Mouse (Mus musculus): Measurements from ENCODE around the gene Mindy1.

Mindy1 gene

GRCm38 (mm10) chr3:95281216-95282126 lies at the start of gene Mindy1, which contains the start of gene Prune1:
Gene Mindy1 (plus strand): TSS chr3:95281345.
Gene Prune1 (minus strand): TSS chr3:95282076.
- DNase-seq (ENCODE audit: low read depth, low spot score), result peak; percentile 98

GRCm38 (mm10) chr3:95232771-95233170 lies 48.4 kb upstream of the Mindy1 start:
- DNase-seq (ENCODE audit: low read depth, low spot score), result no peak

GRCm38 (mm10) chr3:95233303-95233980 lies 47.7 kb upstream of the Mindy1 start:
- DNase-seq (ENCODE audit: low read depth, low spot score), result no peak

- DNase-seq (ENCODE audit: low read depth, low spot score), result no peak
Measured at GRCm38 (mm10) chr3:95235386-95236301, 45.5 kb upstream of the Mindy1 start.

- no peak for DNase-seq (ENCODE audit: low read depth, low spot score)
Measured at GRCm38 (mm10) chr3:95237541-95238099, 43.5 kb upstream of the Mindy1 start.

GRCm38 (mm10) chr3:95239022-95239421 lies 42.1 kb upstream of the Mindy1 start:
- no peak for DNase-seq (ENCODE audit: low read depth, low spot score)

GRCm38 (mm10) chr3:95239971-95240370 lies 41.2 kb upstream of the Mindy1 start:
- DNase-seq (ENCODE audit: low read depth, low spot score), result no peak

- DNase-seq (ENCODE audit: low read depth, low spot score), result no peak
Measured at GRCm38 (mm10) chr3:95240900-95241299, 40.2 kb upstream of the Mindy1 start.

GRCm38 (mm10) chr3:95241498-95241897 lies 39.6 kb upstream of the Mindy1 start, which contains the start of gene Gm128:
Gene Gm128 (minus strand): TSS chr3:95241598.
- no peak for DNase-seq (ENCODE audit: low read depth, low spot score)

- DNase-seq (ENCODE audit: low read depth, low spot score), result no peak
Measured at GRCm38 (mm10) chr3:95243086-95243485, 38.1 kb upstream of the Mindy1 start.

GRCm38 (mm10) chr3:95246465-95247231 lies 34.5 kb upstream of the Mindy1 start:
- no peak for DNase-seq (ENCODE audit: low read depth, low spot score)

GRCm38 (mm10) chr3:95247660-95248336 lies 33.3 kb upstream of the Mindy1 start:
- no peak for DNase-seq (ENCODE audit: low read depth, low spot score)

GRCm38 (mm10) chr3:95250361-95250760 lies 30.8 kb upstream of the Mindy1 start:
- no peak for DNase-seq (ENCODE audit: low read depth, low spot score)

GRCm38 (mm10) chr3:95250783-95251424 lies 30.2 kb upstream of the Mindy1 start, which contains the start of gene Bnipl:
Gene Bnipl (minus strand): TSS chr3:95251193.
- DNase-seq (ENCODE audit: low read depth, low spot score), result no peak

GRCm38 (mm10) chr3:95256931-95257330 lies 24.2 kb upstream of the Mindy1 start:
- no peak for DNase-seq (ENCODE audit: low read depth, low spot score)

- no peak for DNase-seq (ENCODE audit: low read depth, low spot score)
Measured at GRCm38 (mm10) chr3:95261975-95262374, 19.2 kb upstream of the Mindy1 start.

GRCm38 (mm10) chr3:95263089-95263739 lies 17.9 kb upstream of the Mindy1 start:
- DNase-seq (ENCODE audit: low read depth, low spot score), result no peak

GRCm38 (mm10) chr3:95264724-95265123 lies 16.4 kb upstream of the Mindy1 start:
- no peak for DNase-seq (ENCODE audit: low read depth, low spot score)

GRCm38 (mm10) chr3:95266052-95266451 lies 15.1 kb upstream of the Mindy1 start:
- DNase-seq (ENCODE audit: low read depth, low spot score), result no peak

All from c-Kit-negative CD71-positive TER-119-positive erythroid progenitor cells, embryonic 14.5 days (primary cell).